In genomic region chr9:35018056-35018455, GRCm38 (mm10) we compare ENCODE assay signal across 11 mouse cellular contexts.
DNase-seq lines count a peak whose midpoint lies in the region; ATAC-seq and TF ChIP-seq lines count a peak whose summit lies in the region.
"Had no signal": no experiment of that assay in that cellular context is flagged by ENCODE, and none has a peak within 500 bp of the region (broad histone marks: within the 10 kb centered on the region; RNA-seq: fewer than 3 reads in every experiment).

No protein-coding gene starts in this region.

- WGBS in hindbrain, embryonic 12.5 days = 58% methylated on average over 5 of the region's 5 CpGs
- WGBS in hindbrain, embryonic 10.5 days = 63% methylated on average over 5 of the region's 5 CpGs
- WGBS in midbrain, embryonic 13.5 days = 57% methylated on average over 5 of the region's 5 CpGs
- WGBS in midbrain, embryonic 10.5 days = 64% methylated on average over 5 of the region's 5 CpGs
- WGBS in forebrain, embryonic 16.5 days = 18% methylated on average over 5 of the region's 5 CpGs
- WGBS in limb, embryonic 14.5 days = 24% methylated on average over 5 of the region's 5 CpGs

- no peaks in the 10 kb centered on the region for H3K36me3 ChIP-seq in hindbrain, embryonic 12.5 days
- no peaks in the 10 kb centered on the region for H3K36me3 ChIP-seq in hindbrain, embryonic 10.5 days
- H3K36me3 ChIP-seq in midbrain, embryonic 13.5 days = 0 out of 2 replicates have a peak, but pooled peaks cover 3% of the 10 kb centered on the region
- no peaks in the 10 kb centered on the region for H3K36me3 ChIP-seq in midbrain, embryonic 10.5 days
- no peaks in the 10 kb centered on the region for H3K36me3 ChIP-seq in forebrain, embryonic 16.5 days (ENCODE audit: control insufficient read depth, insufficient read depth)
- no peaks in the 10 kb centered on the region for H3K36me3 ChIP-seq in limb, embryonic 14.5 days (ENCODE audit: control insufficient read depth, insufficient read depth, low read length)
- H3K36me3 ChIP-seq: G1E had no signal

- H3K27me3 ChIP-seq in hindbrain, embryonic 12.5 days = no peaks in the 10 kb centered on the region
- peaks cover 10% of the 10 kb centered on the region for H3K27me3 ChIP-seq in hindbrain, embryonic 10.5 days (ENCODE audit: insufficient read depth, poor library complexity, severe bottlenecking)
- H3K27me3 ChIP-seq in midbrain, embryonic 13.5 days = no peaks in the 10 kb centered on the region
- peaks cover 5% of the 10 kb centered on the region; the same call in 1 of the 2 replicates for H3K27me3 ChIP-seq in midbrain, embryonic 10.5 days (ENCODE audit: low read depth, poor library complexity, severe bottlenecking)
- H3K27me3 ChIP-seq in forebrain, embryonic 16.5 days (replicated peaks; ENCODE audit: control insufficient read depth, insufficient read depth, low read length) = no peaks in the 10 kb centered on the region
- no peaks in the 10 kb centered on the region for H3K27me3 ChIP-seq in limb, embryonic 14.5 days (ENCODE audit: control insufficient read depth, insufficient read depth, low read length)

- H3K4me3 ChIP-seq in hindbrain, embryonic 12.5 days = no peak overlapping the region
- no peak overlapping the region for H3K4me3 ChIP-seq in hindbrain, embryonic 10.5 days
- H3K4me3 ChIP-seq in midbrain, embryonic 13.5 days (replicated peaks) = no peak overlapping the region
- no peak overlapping the region for H3K4me3 ChIP-seq in midbrain, embryonic 10.5 days
- H3K4me3 ChIP-seq in forebrain, embryonic 16.5 days (replicated peaks; ENCODE audit: low read length) = no peak overlapping the region
- H3K4me3 ChIP-seq in limb, embryonic 14.5 days (replicated peaks; ENCODE audit: low read length) = no peak overlapping the region

- H3K9me3 ChIP-seq in hindbrain, embryonic 12.5 days (replicated peaks) = no peaks in the 10 kb centered on the region
- H3K9me3 ChIP-seq in hindbrain, embryonic 10.5 days = no peaks in the 10 kb centered on the region
- no peaks in the 10 kb centered on the region for H3K9me3 ChIP-seq in midbrain, embryonic 13.5 days
- no peaks in the 10 kb centered on the region for H3K9me3 ChIP-seq in midbrain, embryonic 10.5 days (replicated peaks)
- no peaks in the 10 kb centered on the region for H3K9me3 ChIP-seq in forebrain, embryonic 16.5 days (ENCODE audit: control insufficient read depth, low read length)
- H3K9me3 ChIP-seq in limb, embryonic 14.5 days (ENCODE audit: control insufficient read depth, low read length) = no peaks in the 10 kb centered on the region
- H3K9me3 ChIP-seq: G1E had no signal

- ATAC-seq in hindbrain, embryonic 12.5 days (ENCODE audit: low FRiP score) = peak; percentile 32
- ATAC-seq in midbrain, embryonic 13.5 days = peak; percentile 58; the same call in 1 of the 2 replicates
- ATAC-seq in forebrain, embryonic 16.5 days = peak; percentile 13
- ATAC-seq in limb, embryonic 14.5 days (ENCODE audit: low FRiP score, low read depth) = no peak

- no peak for TF ChIP-seq POLR2A in limb, embryonic 14.5 days (IDR thresholded peaks at IDR 0.05; ENCODE audit: borderline replicate concordance, extremely low read depth, insufficient read depth, insufficient read length)

- peak overlapping the region; percentile 21; the same call in 1 of the 2 replicates for H3K4me2 ChIP-seq in hindbrain, embryonic 12.5 days (replicated peaks)
- H3K4me2 ChIP-seq in midbrain, embryonic 13.5 days (replicated peaks) = peak overlapping the region; percentile 32; the same call in 1 of the 2 replicates
- no peak overlapping the region for H3K4me2 ChIP-seq in forebrain, embryonic 16.5 days (ENCODE audit: low read length)
- H3K4me2 ChIP-seq in limb, embryonic 14.5 days (replicated peaks; ENCODE audit: low read depth, low read length, severe bottlenecking) = peak overlapping the region; percentile 29; the same call in 1 of the 2 replicates

- no peak overlapping the region for H3K9ac ChIP-seq in hindbrain, embryonic 12.5 days
- no peak overlapping the region; the same call in 1 of the 2 replicates for H3K9ac ChIP-seq in midbrain, embryonic 13.5 days (replicated peaks)
- no peak overlapping the region for H3K9ac ChIP-seq in forebrain, embryonic 16.5 days (replicated peaks; ENCODE audit: low read depth, low read length)
- H3K9ac ChIP-seq in limb, embryonic 14.5 days (ENCODE audit: low read depth, low read length, severe bottlenecking) = no peak overlapping the region

- no peak for DNase-seq in hindbrain, embryonic 10.5 days (ENCODE audit: low spot score)
- DNase-seq in midbrain, embryonic 10.5 days (ENCODE audit: low spot score) = no peak
- DNase-seq in limb, embryonic 14.5 days (ENCODE audit: low spot score) = no peak
- no peak for DNase-seq in natural killer cell, adult 2 months (ENCODE audit: low spot score in 2 of 2)
- DNase-seq in layer of hippocampus, adult 9-11 months = no peak
- DNase-seq: kidney, adult 11 months had no signal

- peaks cover 12% of the 10 kb centered on the region for H3K4me1 ChIP-seq in hindbrain, embryonic 12.5 days
- H3K4me1 ChIP-seq in hindbrain, embryonic 10.5 days (replicated peaks) = peaks cover 9% of the 10 kb centered on the region
- H3K4me1 ChIP-seq in midbrain, embryonic 13.5 days (replicated peaks) = peaks cover 20% of the 10 kb centered on the region
- H3K4me1 ChIP-seq in midbrain, embryonic 10.5 days = peaks cover 8% of the 10 kb centered on the region
- H3K4me1 ChIP-seq in forebrain, embryonic 16.5 days (replicated peaks; ENCODE audit: control insufficient read depth, insufficient read depth, low read length) = peaks cover 30% of the 10 kb centered on the region
- peaks cover 19% of the 10 kb centered on the region for H3K4me1 ChIP-seq in limb, embryonic 14.5 days (ENCODE audit: control insufficient read depth, insufficient read depth, low read length)

- H3K27ac ChIP-seq in hindbrain, embryonic 12.5 days = no peak overlapping the region
- H3K27ac ChIP-seq in hindbrain, embryonic 10.5 days = no peak overlapping the region
- no peak overlapping the region; the same call in 1 of the 2 replicates for H3K27ac ChIP-seq in midbrain, embryonic 13.5 days
- H3K27ac ChIP-seq in midbrain, embryonic 10.5 days (replicated peaks) = no peak overlapping the region
- no peak overlapping the region; the same call in 1 of the 2 replicates for H3K27ac ChIP-seq in forebrain, embryonic 16.5 days (ENCODE audit: low read length)
- H3K27ac ChIP-seq in limb, embryonic 14.5 days (replicated peaks; ENCODE audit: low read depth, low read length) = no peak overlapping the region
- H3K27ac ChIP-seq: macrophage had no signal
